Mouse (Mus musculus) liver, embryonic 16.5 days (tissue): ENCODE results near the gene Trabd2b. TPM values are rescaled to one million over a fixed set of nuclear protein-coding genes. Genes with fewer than 3 reads are reported as not detected.

Experiments
- ATAC-seq: fragments of 200-750 bp; cut with Nextera tagmentation; 2 replicates; pipeline ENCODE4 v1.8.0; 2017; ENCODE audit warnings: low read depth, mild to moderate bottlenecking, moderate number of reproducible peaks, moderate library complexity
- H3K27ac ChIP-seq: fragments of 300-500 bp; sonication (generic); 2 replicates; pipeline ENCODE4 v1.5.1; 2014; ENCODE audit warnings: mild to moderate bottlenecking, low read length
- H3K27me3 ChIP-seq: fragments of 300-500 bp; sonication (generic); 2 replicates; pipeline ENCODE4 v1.6.1; 2014; ENCODE audit warnings: low read depth, low read length, mixed read lengths; ENCODE audit not compliant: control insufficient read depth, insufficient read depth
- H3K36me3 ChIP-seq: fragments of 300-500 bp; sonication (generic); 2 replicates; pipeline ENCODE4 v1.6.1; 2014; ENCODE audit warnings: mild to moderate bottlenecking; ENCODE audit not compliant: control insufficient read depth, insufficient read depth
- H3K4me1 ChIP-seq: fragments of 300-500 bp; sonication (generic); 2 replicates; pipeline ENCODE4 v1.6.1; 2014; ENCODE audit warnings: low read depth, low read length, mixed read lengths; ENCODE audit not compliant: control insufficient read depth
- H3K4me2 ChIP-seq: fragments of 300-500 bp; sonication (generic); 2 replicates; pipeline ENCODE4 v1.6.1; 2014; ENCODE audit warnings: low read depth, low read length, mixed read lengths
- H3K4me3 ChIP-seq: fragments of 300-500 bp; sonication (generic); 2 replicates; pipeline ENCODE4 v1.5.1; 2014; ENCODE audit warnings: low read depth, mild to moderate bottlenecking, low read length
- H3K9ac ChIP-seq: fragments of 300-500 bp; sonication (generic); 2 replicates; pipeline ENCODE4 v1.6.1; 2014; ENCODE audit warnings: low read depth, low read length
- H3K9me3 ChIP-seq: fragments of 300-500 bp; sonication (generic); replicated peaks from 2 replicates; pipeline ENCODE4 v1.6.1; 2016; ENCODE audit warnings: low read length; ENCODE audit not compliant: control insufficient read depth
- WGBS: fragments of 180-500 bp; shearing (Covaris S2); extraction: QIAGEN DNeasy Blood & Tissue Kit; methylation state at CpG from one replicate; pipeline ENCODE4 v1.1.7; 2014; ENCODE audit not compliant: insufficient replicate concordance; 5-methylcytosine and 5-hydroxymethylcytosine counted together
- polyA plus RNA-seq: library from polyadenylated mRNA; unstranded; fragments of >200 nt; fragmentation: Nextera tagmentation; extraction: Ambion mirVana; gene quantifications from 2 replicates; pipeline ENCODE4 v1.2.1, GENCODE M21; 2015

Trabd2b gene
- polyA plus RNA-seq, 1 experiment from 2014 or later = 0.12 TPM

- WGBS = 45% methylated on average over 4 of the region's 4 CpGs
- Histone ChIP-seq H3K4me1 (no peaks in the 10 kb centered on the region), H3K27me3 (no peaks in the 10 kb centered on the region; the same call in 1 of the 2 replicates), H3K27ac (no peak overlapping the region), H3K9ac (no peak overlapping the region), H3K4me2 (no peak overlapping the region), H3K9me3 (no peaks in the 10 kb centered on the region), H3K36me3 (no peaks in the 10 kb centered on the region), H3K4me3 (no peak overlapping the region)
- ATAC-seq = no peak
Observed at GRCm38 (mm10) chr4:114642469-114642868, 235.9 kb downstream of the Trabd2b start.

- Histone ChIP-seq H3K4me2 (no peak overlapping the region), H3K27ac (no peak overlapping the region), H3K4me3 (no peak overlapping the region), H3K9me3 (no peaks in the 10 kb centered on the region), H3K36me3 (no peaks in the 10 kb centered on the region), H3K27me3 (no peaks in the 10 kb centered on the region; the same call in 1 of the 2 replicates), H3K4me1 (no peaks in the 10 kb centered on the region; the same call in 1 of the 2 replicates), H3K9ac (no peak overlapping the region)
- 70% methylated on average over 20 of the region's 20 CpGs for WGBS
- no peak for ATAC-seq
Observed at GRCm38 (mm10) chr4:114643679-114644208, 237.2 kb downstream of the Trabd2b start.

GRCm38 (mm10) chr4:114645341-114645740 is 238.8 kb downstream of the Trabd2b start:
- ATAC-seq = no peak
- Histone ChIP-seq H3K4me2 (no peak overlapping the region), H3K27me3 (no peaks in the 10 kb centered on the region; the same call in 1 of the 2 replicates), H3K27ac (no peak overlapping the region), H3K36me3 (no peaks in the 10 kb centered on the region), H3K4me1 (no peaks in the 10 kb centered on the region; the same call in 1 of the 2 replicates), H3K4me3 (no peak overlapping the region), H3K9ac (no peak overlapping the region), H3K9me3 (no peaks in the 10 kb centered on the region)

- no peak overlapping the region for H3K9ac ChIP-seq
- no peak overlapping the region for H3K27ac ChIP-seq
- no peak for ATAC-seq
- H3K4me2 ChIP-seq = no peak overlapping the region
- no peaks in the 10 kb centered on the region for H3K36me3 ChIP-seq
- H3K4me3 ChIP-seq = no peak overlapping the region
- H3K27me3 ChIP-seq = no peaks in the 10 kb centered on the region; the same call in 1 of the 2 replicates
- WGBS = 56% methylated on average over 13 of the region's 13 CpGs
- H3K4me1 ChIP-seq = no peaks in the 10 kb centered on the region; the same call in 1 of the 2 replicates
- no peaks in the 10 kb centered on the region for H3K9me3 ChIP-seq
Observed at GRCm38 (mm10) chr4:114646825-114647681, 240.5 kb downstream of the Trabd2b start.

GRCm38 (mm10) chr4:114647689-114648088 is 241.2 kb downstream of the Trabd2b start:
- ATAC-seq = no peak
- Histone ChIP-seq H3K4me1 (no peaks in the 10 kb centered on the region; the same call in 1 of the 2 replicates), H3K9ac (no peak overlapping the region), H3K27me3 (no peaks in the 10 kb centered on the region; the same call in 1 of the 2 replicates), H3K4me2 (no peak overlapping the region), H3K4me3 (no peak overlapping the region), H3K27ac (no peak overlapping the region), H3K36me3 (no peaks in the 10 kb centered on the region), H3K9me3 (no peaks in the 10 kb centered on the region)
- 7% methylated on average over 4 of the region's 4 CpGs for WGBS

GRCm38 (mm10) chr4:114648532-114649074 is 242.1 kb downstream of the Trabd2b start:
- H3K4me1 ChIP-seq = no peaks in the 10 kb centered on the region; the same call in 1 of the 2 replicates
- H3K9me3 ChIP-seq = no peaks in the 10 kb centered on the region
- H3K36me3 ChIP-seq = no peaks in the 10 kb centered on the region
- H3K9ac ChIP-seq = no peak overlapping the region
- peak; percentile 58 for ATAC-seq
- no peaks in the 10 kb centered on the region; the same call in 1 of the 2 replicates for H3K27me3 ChIP-seq
- H3K4me2 ChIP-seq = no peak overlapping the region; the same call in 1 of the 2 replicates
- H3K4me3 ChIP-seq = no peak overlapping the region
- no peak overlapping the region for H3K27ac ChIP-seq
- WGBS = 39% methylated on average over 28 of the region's 28 CpGs

GRCm38 (mm10) chr4:114650551-114650950 is 244.0 kb downstream of the Trabd2b start:
- no peaks in the 10 kb centered on the region; the same call in 1 of the 2 replicates for H3K27me3 ChIP-seq
- no peaks in the 10 kb centered on the region for H3K36me3 ChIP-seq
- no peak overlapping the region for H3K4me3 ChIP-seq
- no peak for ATAC-seq
- H3K9ac ChIP-seq = no peak overlapping the region
- H3K4me1 ChIP-seq = no peaks in the 10 kb centered on the region; the same call in 1 of the 2 replicates
- 67% methylated on average over 6 of the region's 6 CpGs for WGBS
- H3K9me3 ChIP-seq = no peaks in the 10 kb centered on the region
- H3K27ac ChIP-seq = no peak overlapping the region
- no peak overlapping the region for H3K4me2 ChIP-seq

GRCm38 (mm10) chr4:114651007-114651406 is 244.5 kb downstream of the Trabd2b start:
- 67% methylated on average over 3 of the region's 3 CpGs for WGBS
- no peaks in the 10 kb centered on the region; the same call in 1 of the 2 replicates for H3K4me1 ChIP-seq
- H3K9ac ChIP-seq = no peak overlapping the region
- H3K36me3 ChIP-seq = no peaks in the 10 kb centered on the region
- no peak overlapping the region for H3K4me3 ChIP-seq
- no peaks in the 10 kb centered on the region for H3K27me3 ChIP-seq
- H3K9me3 ChIP-seq = no peaks in the 10 kb centered on the region
- ATAC-seq = no peak
- no peak overlapping the region for H3K4me2 ChIP-seq
- no peak overlapping the region for H3K27ac ChIP-seq

- WGBS = 64% methylated on average over 5 of the region's 5 CpGs
- no peaks in the 10 kb centered on the region for H3K36me3 ChIP-seq
- H3K4me1 ChIP-seq = no peaks in the 10 kb centered on the region; the same call in 1 of the 2 replicates
- no peak overlapping the region for H3K4me3 ChIP-seq
- H3K27ac ChIP-seq = no peak overlapping the region
- H3K27me3 ChIP-seq = no peaks in the 10 kb centered on the region
- H3K9me3 ChIP-seq = no peaks in the 10 kb centered on the region
- ATAC-seq = no peak
- H3K4me2 ChIP-seq = no peak overlapping the region
- no peak overlapping the region for H3K9ac ChIP-seq
Observed at GRCm38 (mm10) chr4:114651606-114652005, 245.1 kb downstream of the Trabd2b start.
